In the genomic region with DNA sequence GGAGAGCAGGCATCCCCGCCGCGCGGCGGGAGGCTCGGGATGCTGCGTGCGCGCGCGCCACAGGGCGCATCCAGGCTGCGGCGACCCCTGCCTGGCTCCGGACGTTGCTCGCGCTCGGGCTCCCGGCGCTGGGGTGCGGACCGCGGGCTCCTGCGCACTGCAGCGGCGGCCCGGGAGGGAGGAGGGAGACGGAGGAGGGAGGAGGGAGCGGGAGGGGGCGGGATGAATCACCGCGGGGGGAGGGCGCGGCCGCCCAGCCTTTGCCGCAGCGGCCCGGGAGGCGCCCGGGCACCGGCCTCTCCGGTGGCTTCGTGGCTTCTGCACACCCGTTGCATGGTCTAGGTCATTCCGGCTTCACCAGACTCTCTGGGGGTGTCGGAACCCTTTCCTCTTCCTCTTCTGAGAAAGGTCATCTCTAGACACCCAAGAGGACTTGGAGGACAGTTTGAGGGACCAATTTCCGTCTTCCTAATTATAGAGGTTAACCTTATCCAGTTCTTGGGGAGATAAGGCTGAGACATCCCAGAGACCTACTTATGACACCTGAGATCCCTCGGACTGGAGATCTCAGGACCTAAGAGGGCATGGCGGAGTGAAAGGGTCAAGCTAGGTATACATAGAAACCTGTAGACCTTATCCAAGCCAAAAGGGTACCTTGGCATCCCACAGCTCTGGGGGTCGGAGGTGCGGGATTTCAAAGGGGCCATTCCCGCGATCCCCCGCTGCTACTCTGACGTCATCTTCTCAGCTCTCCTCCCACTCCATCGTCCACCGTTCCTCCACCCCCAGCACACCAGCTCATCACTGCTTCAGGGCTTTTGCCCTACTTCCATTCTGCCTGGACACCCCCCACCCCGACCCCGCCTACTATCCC, we compare ENCODE assay signal across 8 mouse cellular contexts. TPM values are rescaled to one million over a fixed set of nuclear protein-coding genes. Genes with fewer than 3 reads are reported as not detected.
DNase-seq lines count a peak whose midpoint lies in the region; ATAC-seq and TF ChIP-seq lines count a peak whose summit lies in the region.

A gene (minus strand): TSS at position 153 of the 874 bp plus-strand sequence.

- H3K27me3 ChIP-seq in kidney, postnatal 0 days (ENCODE audit: insufficient read depth, low read length): peaks cover 14% of the 10 kb centered on the region
- H3K27me3 ChIP-seq in liver, embryonic 16.5 days (ENCODE audit: control insufficient read depth, insufficient read depth, low read depth, low read length): peaks cover 36% of the 10 kb centered on the region
- peaks cover 11% of the 10 kb centered on the region; the same call in 1 of the 2 replicates for H3K27me3 ChIP-seq in neural tube, embryonic 14.5 days (ENCODE audit: control insufficient read depth, insufficient read depth, low read length)

- no peak within 1 kb of the TSS for H3K27ac ChIP-seq in kidney, postnatal 0 days
- H3K27ac ChIP-seq in liver, embryonic 16.5 days (ENCODE audit: low read length): no peak within 1 kb of the TSS
- peak within 1 kb of the TSS; percentile 39; the same call in 1 of the 2 replicates for H3K27ac ChIP-seq in neural tube, embryonic 14.5 days (ENCODE audit: low read depth, low read length)

- TF ChIP-seq CTCF in kidney, postnatal 0 days (IDR thresholded peaks at IDR 0.05; ENCODE audit: low read depth): no peak

- DNase-seq in 3134 (ENCODE audit: extremely low read depth, insufficient read length, low spot score) (peak; percentile 69), NIH3T3 (ENCODE audit: low read depth) (peak; percentile 81)
- DNase-seq in embryo, embryonic 9.5 days (ENCODE audit: extremely low spot score): peak; percentile 45
- DNase-seq in heart, adult 8-10 months (ENCODE audit: low spot score): no peak
- DNase-seq in kidney, postnatal 0 days (ENCODE audit: low spot score): peak; percentile 33
- DNase-seq in c-Kit-positive CD71-positive TER-119-positive erythroid progenitor cells, embryonic 14.5 days (ENCODE audit: low spot score): no peak

- peak within 1 kb of the TSS; percentile 96 for H3K4me2 ChIP-seq in kidney, postnatal 0 days (ENCODE audit: low read length)
- H3K4me2 ChIP-seq in liver, embryonic 16.5 days (ENCODE audit: low read depth, low read length): peak within 1 kb of the TSS; percentile 68
- H3K4me2 ChIP-seq in neural tube, embryonic 14.5 days (ENCODE audit: low read depth, low read length): peak within 1 kb of the TSS; percentile 80

- 0 out of 2 replicates have a peak, but pooled peaks cover 5% of the 10 kb centered on the region for H3K4me1 ChIP-seq in kidney, postnatal 0 days (replicated peaks; ENCODE audit: insufficient read depth, low read length)
- peaks cover 4% of the 10 kb centered on the region for H3K4me1 ChIP-seq in liver, embryonic 16.5 days (ENCODE audit: control insufficient read depth, low read depth, low read length)
- H3K4me1 ChIP-seq in neural tube, embryonic 14.5 days (ENCODE audit: control insufficient read depth, insufficient read depth, low read length): 0 out of 2 replicates have a peak, but pooled peaks cover 7% of the 10 kb centered on the region

- ATAC-seq in kidney, postnatal 0 days (replicated peaks; ENCODE audit: low FRiP score, low read depth): no peak; the same call in 1 of the 2 replicates
- peak; percentile 47; the same call in 1 of the 2 replicates for ATAC-seq in liver, embryonic 16.5 days (ENCODE audit: low read depth)
- peak; percentile 50 for ATAC-seq in neural tube, embryonic 14.5 days (ENCODE audit: low read depth)

- H3K9ac ChIP-seq in kidney, postnatal 0 days (ENCODE audit: low read depth, low read length): peak within 1 kb of the TSS; percentile 52
- H3K9ac ChIP-seq in liver, embryonic 16.5 days (ENCODE audit: low read depth, low read length): peak within 1 kb of the TSS; percentile 26; the same call in 1 of the 2 replicates
- peak within 1 kb of the TSS; percentile 71 for H3K9ac ChIP-seq in neural tube, embryonic 14.5 days (replicated peaks; ENCODE audit: low read depth, low read length)

- H3K36me3 ChIP-seq in kidney, postnatal 0 days (ENCODE audit: insufficient read depth, low read length): peaks cover 29% of the 10 kb centered on the region
- H3K36me3 ChIP-seq in liver, embryonic 16.5 days (ENCODE audit: control insufficient read depth, insufficient read depth): peaks cover 7% of the 10 kb centered on the region; the same call in 1 of the 2 replicates
- peaks cover 31% of the 10 kb centered on the region for H3K36me3 ChIP-seq in neural tube, embryonic 14.5 days (ENCODE audit: control insufficient read depth, insufficient read depth, low read length)

- WGBS in kidney, postnatal 0 days: 2% methylated on average over 27 of the region's 60 CpGs
- WGBS in liver, embryonic 16.5 days (ENCODE audit: insufficient replicate concordance): 2% methylated on average over 37 of the region's 60 CpGs
- 3% methylated on average over 27 of the region's 60 CpGs for WGBS in neural tube, embryonic 14.5 days

- no peaks in the 10 kb centered on the region for H3K9me3 ChIP-seq in kidney, postnatal 0 days (replicated peaks; ENCODE audit: low read length)
- H3K9me3 ChIP-seq in liver, embryonic 16.5 days (replicated peaks; ENCODE audit: control insufficient read depth, low read length): no peaks in the 10 kb centered on the region
- H3K9me3 ChIP-seq in neural tube, embryonic 14.5 days (ENCODE audit: control insufficient read depth, low read length): no peaks in the 10 kb centered on the region

- H3K4me3 ChIP-seq in kidney, postnatal 0 days (replicated peaks; ENCODE audit: low read depth, low read length): peak within 1 kb of the TSS; percentile 55
- peak within 1 kb of the TSS; percentile 50 for H3K4me3 ChIP-seq in liver, embryonic 16.5 days (ENCODE audit: low read depth, low read length)
- H3K4me3 ChIP-seq in neural tube, embryonic 14.5 days (ENCODE audit: low read depth, low read length): peak within 1 kb of the TSS; percentile 53

RNA-seq across cellular contexts. Expression of the gene that starts here (rescaled TPM):
- 10 to 100 TPM; 36.1 to 54.8 (median 38.3) TPM for total RNA-seq in heart, adult 8-10 months (2022)
- polyA plus RNA-seq in kidney, postnatal 0 days (2015; fragmentation: Nextera tagmentation; extraction: Ambion mirVana): 2.2 and 2.8 TPM in 2 replicates
- 0.75 and 0.76 TPM in 2 replicates for polyA plus RNA-seq in liver, embryonic 16.5 days (2015; fragmentation: Nextera tagmentation; extraction: Ambion mirVana)
- 12.0 and 17.6 TPM in 2 replicates for polyA plus RNA-seq in neural tube, embryonic 14.5 days (2014; fragmentation: Nextera tagmentation; extraction: Ambion mirVana)

Comparison
In these comparisons a context has a peak if more than half of its experiments do, and no peak if none do; other contexts are left out.
1. Peak in ATAC-seq, H3K4me3 ChIP-seq, H3K9ac ChIP-seq and H3K4me2 ChIP-seq in liver, embryonic 16.5 days; RNA of the gene not detected or under 1 TPM.
2. DNase-seq: peak in 3134 (single experiment), NIH3T3 (single experiment), embryo, embryonic 9.5 days (single experiment) and kidney, postnatal 0 days (single experiment); none in heart, adult 8-10 months (single experiment) and c-Kit-positive CD71-positive TER-119-positive erythroid progenitor cells, embryonic 14.5 days (single experiment).
3. Peak in every context shown above with its lines, with median percentiles within 50 percentile points of each other: H3K4me2 ChIP-seq, H3K4me3 ChIP-seq and H3K9ac ChIP-seq.